ENCODE assay signal across 8 mouse cellular contexts in genomic region chr15:28154822-28155501, GRCm38 (mm10). TPM values are rescaled to one million over a fixed set of nuclear protein-coding genes. Genes with fewer than 3 reads are reported as not detected.
DNase-seq lines count a peak whose midpoint lies in the region; ATAC-seq and TF ChIP-seq lines count a peak whose summit lies in the region.

No protein-coding gene starts in this region.

- H3K4me2 ChIP-seq in forebrain, embryonic 14.5 days (ENCODE audit: low read length): peak overlapping the region; percentile 78
- peak overlapping the region; percentile 93 for H3K4me2 ChIP-seq in hindbrain, embryonic 16.5 days (ENCODE audit: low read length)
- H3K4me2 ChIP-seq in midbrain, embryonic 14.5 days (ENCODE audit: low read length): peak overlapping the region; percentile 77

- peak; percentile 77 for ATAC-seq in cerebellum, adult (ENCODE audit: insufficient number of reproducible peaks, low FRiP score, low TSS enrichment)
- ATAC-seq in forebrain, embryonic 14.5 days: peak; percentile 84
- ATAC-seq in hindbrain, embryonic 16.5 days: peak; percentile 92
- ATAC-seq in midbrain, embryonic 14.5 days (ENCODE audit: low FRiP score, low TSS enrichment): peak; percentile 91

- intact Hi-C loops in left cerebral cortex, postnatal 14 days (cut with DNase I): loop anchor here (5.0 kb wide), 1 partner anchor 128 kb away; the partner anchor contains the start of gene Trio

- no peak overlapping the region for H3K9ac ChIP-seq in ES-E14 (ENCODE audit: insufficient read depth, low read depth, low read length, poor library complexity, severe bottlenecking)
- peak overlapping the region; percentile 54 for H3K9ac ChIP-seq in forebrain, embryonic 14.5 days (ENCODE audit: low read length)
- peak overlapping the region; percentile 64 for H3K9ac ChIP-seq in hindbrain, embryonic 16.5 days (ENCODE audit: low read depth, low read length)
- H3K9ac ChIP-seq in midbrain, embryonic 14.5 days (replicated peaks; ENCODE audit: low read length): peak overlapping the region; percentile 44

- H3K9me3 ChIP-seq in ES-E14 (ENCODE audit: control insufficient read depth, insufficient read depth, low read depth, low read length): no peaks in the 10 kb centered on the region
- no peaks in the 10 kb centered on the region for H3K9me3 ChIP-seq in forebrain, embryonic 14.5 days (replicated peaks; ENCODE audit: control insufficient read depth, low read length)
- H3K9me3 ChIP-seq in hindbrain, embryonic 16.5 days (ENCODE audit: control insufficient read depth, low read length): no peaks in the 10 kb centered on the region
- H3K9me3 ChIP-seq in midbrain, embryonic 14.5 days (ENCODE audit: control insufficient read depth, low read length): no peaks in the 10 kb centered on the region

- no peaks in the 10 kb centered on the region for H3K36me3 ChIP-seq in ES-E14 (ENCODE audit: control insufficient read depth, insufficient read depth, low read length, poor library complexity, severe bottlenecking)
- H3K36me3 ChIP-seq in forebrain, embryonic 14.5 days (ENCODE audit: control insufficient read depth, insufficient read depth, low read length): no peaks in the 10 kb centered on the region
- no peaks in the 10 kb centered on the region for H3K36me3 ChIP-seq in hindbrain, embryonic 16.5 days (ENCODE audit: control insufficient read depth, insufficient read depth, low read length)
- no peaks in the 10 kb centered on the region for H3K36me3 ChIP-seq in midbrain, embryonic 14.5 days (ENCODE audit: control insufficient read depth, insufficient read depth, low read length)

- peak; percentile 20 for DNase-seq in ES-E14 (ENCODE audit: low read depth, low spot score)
- peak; percentile 73 for DNase-seq in forebrain, embryonic 14.5 days (ENCODE audit: low spot score)
- peak; percentile 52 to 55 for DNase-seq in left cerebral cortex, postnatal 14 days (ENCODE audit: low spot score in 2 of 2)
- peak; percentile 80 for DNase-seq in midbrain, embryonic 14.5 days
- peak; percentile 9 for DNase-seq in yolk sac, embryonic 10.5 days (ENCODE audit: low spot score)
- no peak for DNase-seq in urinary bladder, adult 2 months (ENCODE audit: low spot score)

- H3K4me1 ChIP-seq in ES-E14 (ENCODE audit: control insufficient read depth in 2 of 2, insufficient read depth in 2 of 2, low read length in 2 of 2, poor library complexity in 1 of 2): no peaks in the 10 kb centered on the region
- peaks cover 14% of the 10 kb centered on the region; the same call in 1 of the 2 replicates for H3K4me1 ChIP-seq in forebrain, embryonic 14.5 days (ENCODE audit: control insufficient read depth, insufficient read depth, low read length)
- H3K4me1 ChIP-seq in hindbrain, embryonic 16.5 days (ENCODE audit: control insufficient read depth, insufficient read depth, low read depth, low read length): peaks cover 11% of the 10 kb centered on the region
- H3K4me1 ChIP-seq in midbrain, embryonic 14.5 days (ENCODE audit: control insufficient read depth, insufficient read depth, low read length): peaks cover 20% of the 10 kb centered on the region

- in situ Hi-C loops in ES-E14 (cut with MboI; ENCODE audit: low sequenced_read_pairs in 2 of 2, unreplicated experiment in 2 of 2): no loop called here

- 6% methylated on average over 26 of the region's 27 CpGs for WGBS in forebrain, embryonic 14.5 days
- 5% methylated on average over 27 of the region's 27 CpGs for WGBS in hindbrain, embryonic 16.5 days
- 3% methylated on average over 27 of the region's 27 CpGs for WGBS in midbrain, embryonic 14.5 days

- no peaks in the 10 kb centered on the region for H3K27me3 ChIP-seq in forebrain, embryonic 14.5 days (replicated peaks; ENCODE audit: control insufficient read depth, insufficient read depth, low read length)
- H3K27me3 ChIP-seq in hindbrain, embryonic 16.5 days (replicated peaks; ENCODE audit: control insufficient read depth, insufficient read depth, low read length): no peaks in the 10 kb centered on the region
- H3K27me3 ChIP-seq in midbrain, embryonic 14.5 days (ENCODE audit: control insufficient read depth, insufficient read depth, low read length): no peaks in the 10 kb centered on the region

- no peak overlapping the region for H3K27ac ChIP-seq in ES-E14 (ENCODE audit: insufficient read depth, low read depth, low read length, poor library complexity, severe bottlenecking)
- H3K27ac ChIP-seq in forebrain, embryonic 14.5 days (ENCODE audit: low read depth, low read length): no peak overlapping the region
- H3K27ac ChIP-seq in hindbrain, embryonic 16.5 days (ENCODE audit: low read depth, low read length): no peak overlapping the region
- H3K27ac ChIP-seq in midbrain, embryonic 14.5 days (replicated peaks; ENCODE audit: low read depth, low read length): no peak overlapping the region

- H3K4me3 ChIP-seq in ES-E14 (ENCODE audit: insufficient read depth in 1 of 2, low read depth in 1 of 2, low read length in 2 of 2, poor library complexity in 1 of 2, severe bottlenecking in 1 of 2): peak overlapping the region; percentile 15 to 33; a peak in 3 of 4 replicates
- H3K4me3 ChIP-seq in forebrain, embryonic 14.5 days (ENCODE audit: low read depth, low read length): peak overlapping the region; percentile 32
- peak overlapping the region; percentile 45 for H3K4me3 ChIP-seq in hindbrain, embryonic 16.5 days (ENCODE audit: low read length)
- H3K4me3 ChIP-seq in midbrain, embryonic 14.5 days (replicated peaks; ENCODE audit: low read depth, low read length): peak overlapping the region; percentile 35

TF ChIP-seq in ES-E14, 5 proteins besides CTCF, POLR2A, EP300 and RAD21:
- TF ChIP-seq MAFK (IDR thresholded peaks at IDR 0.05; ENCODE audit: insufficient read depth, low read depth, low read length) (no peak), HCFC1 (IDR thresholded peaks at IDR 0.05; ENCODE audit: borderline replicate concordance, insufficient read depth, low read length) (no peak), CHD2 (IDR thresholded peaks at IDR 0.05; ENCODE audit: low read depth, low read length) (no peak), ZNF384 (IDR thresholded peaks at IDR 0.05; ENCODE audit: low read depth, low read length) (no peak), ZC3H11A (IDR thresholded peaks at IDR 0.05; ENCODE audit: borderline replicate concordance, low read depth, low read length) (no peak)
TF ChIP-seq in ES-E14: peak in this region for 0.

RNA-seq across cellular contexts. Expression of gene Dnah5, which starts 48.6 kb away (rescaled TPM):
- 0.09 and 0.11 TPM in 2 replicates for total RNA-seq in ES-E14 (2012; rRNA removed)
- polyA plus RNA-seq in forebrain, embryonic 14.5 days (2014; fragmentation: Nextera tagmentation; extraction: Ambion mirVana): 0.23 and 0.31 TPM in 2 replicates
- polyA plus RNA-seq in hindbrain, embryonic 16.5 days (2015; fragmentation: Nextera tagmentation; extraction: Ambion mirVana): 0.15 and 0.21 TPM in 2 replicates
- total RNA-seq in left cerebral cortex, postnatal 14 days (2021): 1 to 10 TPM; 3.0 to 3.6 TPM
- polyA plus RNA-seq in midbrain, embryonic 14.5 days (2014; fragmentation: Nextera tagmentation; extraction: Ambion mirVana): 0.29 and 0.40 TPM in 2 replicates
- under 0.01 and 0.01 TPM in 2 replicates for polyA plus RNA-seq in urinary bladder, adult 2 months (2012; rRNA removed)
